Mouse (Mus musculus): ENCODE measurements around the gene Crybg2. TPM values are rescaled to one million over a fixed set of nuclear protein-coding genes. Genes with fewer than 3 reads are reported as not detected.

Crybg2 gene
- polyA plus RNA-seq (2015; fragmentation: Nextera tagmentation; extraction: Ambion mirVana) = 17.9 and 22.5 TPM in 2 replicates

DNA sequence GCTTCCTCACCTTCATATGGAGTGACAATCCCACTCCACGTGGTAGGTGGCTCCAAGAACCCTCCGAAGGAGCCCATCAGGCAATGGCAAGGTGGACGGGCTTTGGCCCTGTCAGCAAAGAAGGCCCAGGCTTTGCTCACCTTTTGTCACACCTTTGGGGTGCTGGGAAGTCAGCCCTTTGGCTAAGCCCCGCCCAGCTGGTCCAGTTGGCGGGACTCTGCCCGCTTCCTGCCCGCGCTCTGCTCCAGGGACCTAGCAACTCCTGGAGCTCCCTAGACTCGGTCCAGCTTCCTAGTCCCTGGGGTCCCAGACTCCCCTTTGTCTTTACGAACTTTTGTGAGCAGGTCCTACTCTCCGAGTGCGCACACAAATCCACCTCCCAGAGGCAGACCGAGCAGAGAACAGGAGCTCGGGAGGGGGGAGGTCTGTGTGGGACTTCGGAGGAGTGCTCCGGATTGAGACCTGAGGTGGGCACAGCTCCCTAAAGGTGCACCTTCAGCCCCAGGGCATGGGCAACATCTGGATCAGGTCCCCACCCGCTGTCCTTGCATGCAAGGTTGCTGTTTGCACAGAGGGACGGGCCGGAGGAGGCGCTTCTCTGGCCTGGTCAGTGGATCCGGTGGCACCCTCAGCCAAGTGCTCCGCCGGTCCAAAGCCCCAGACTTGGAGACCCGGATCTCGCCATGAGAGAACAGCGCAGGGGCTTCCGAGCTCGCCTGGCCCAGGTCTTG is at the start of gene Crybg2:
Gene Crybg2 (plus strand): TSS at position 681 of the 731 bp plus-strand sequence.
- H3K4me1 ChIP-seq (replicated peaks; ENCODE audit: control insufficient read depth, insufficient read depth, low read length) = peaks cover 5% of the 10 kb centered on the region; the same call in 1 of the 2 replicates
- peak within 1 kb of the TSS; percentile 23 for H3K9ac ChIP-seq (ENCODE audit: low read depth, low read length)
- H3K4me3 ChIP-seq (ENCODE audit: low read depth, low read length) = no peak within 1 kb of the TSS
- no peak for TF ChIP-seq CTCF (IDR thresholded peaks at IDR 0.05; ENCODE audit: low read depth)
- peak within 1 kb of the TSS; percentile 48 for H3K4me2 ChIP-seq (replicated peaks; ENCODE audit: low read depth)
- H3K27me3 ChIP-seq (replicated peaks; ENCODE audit: control insufficient read depth, insufficient read depth, low read length) = no peaks in the 10 kb centered on the region
- no peaks in the 10 kb centered on the region for H3K36me3 ChIP-seq (ENCODE audit: control insufficient read depth, insufficient read depth)
- ATAC-seq = no peak
- peak within 1 kb of the TSS; percentile 92 for H3K27ac ChIP-seq (ENCODE audit: low read depth, low read length)
- no peaks in the 10 kb centered on the region for H3K9me3 ChIP-seq (ENCODE audit: control insufficient read depth)
- 45% methylated on average over 28 of the region's 28 CpGs for WGBS

DNA sequence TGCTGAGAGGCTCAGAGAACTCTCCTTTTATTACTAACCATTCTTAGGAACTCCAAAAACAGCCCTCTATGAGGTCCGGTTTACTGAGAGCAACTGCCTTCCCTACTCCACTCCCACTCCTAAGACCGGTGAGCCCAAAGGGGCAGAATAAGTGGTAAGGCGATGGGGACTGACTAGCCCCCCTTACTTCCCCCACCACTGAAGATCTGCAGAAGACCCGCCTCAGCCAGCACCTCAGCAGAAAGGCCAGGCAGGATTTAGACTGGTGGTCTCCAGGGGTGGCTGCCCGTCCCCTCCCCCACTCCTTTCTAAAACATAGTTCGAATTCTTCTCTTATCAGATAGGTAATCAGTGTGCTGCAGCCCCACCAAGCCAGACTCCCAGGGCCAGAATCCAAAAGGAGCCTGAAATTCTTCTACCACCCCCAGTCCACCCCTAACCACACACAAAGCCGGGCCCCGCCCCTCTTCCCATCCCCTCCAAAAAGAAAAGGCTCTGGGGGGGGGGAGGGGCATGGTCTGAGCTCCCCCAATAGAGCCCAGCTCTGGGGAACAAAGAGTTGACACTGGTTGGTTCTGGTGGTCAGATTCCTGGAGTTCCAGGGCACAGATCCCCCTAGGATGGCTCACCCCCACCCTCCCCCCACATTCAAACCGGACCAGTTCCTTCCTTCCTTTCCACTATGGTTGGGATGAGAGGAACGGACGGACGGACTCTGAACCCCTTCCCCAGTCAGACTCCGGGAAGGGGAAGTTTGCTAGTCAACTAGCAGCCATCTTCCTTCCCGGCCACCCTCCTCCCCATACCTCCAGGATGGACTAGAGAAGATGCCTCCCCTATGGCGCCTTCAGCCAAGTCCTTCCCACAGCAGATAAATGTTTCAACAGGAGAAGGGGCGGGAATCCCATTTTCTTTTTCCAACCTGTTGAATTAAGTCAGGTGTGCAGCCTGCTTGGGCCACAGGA is 48.9 kb upstream of the Crybg2 start:
- H3K36me3 ChIP-seq (ENCODE audit: control insufficient read depth, insufficient read depth) = no peaks in the 10 kb centered on the region
- H3K9me3 ChIP-seq (ENCODE audit: control insufficient read depth) = no peaks in the 10 kb centered on the region
- H3K4me2 ChIP-seq (replicated peaks; ENCODE audit: low read depth) = no peak overlapping the region
- H3K4me3 ChIP-seq (ENCODE audit: low read depth, low read length) = no peak overlapping the region
- H3K4me1 ChIP-seq (replicated peaks; ENCODE audit: control insufficient read depth, insufficient read depth, low read length) = no peaks in the 10 kb centered on the region
- H3K9ac ChIP-seq (ENCODE audit: low read depth, low read length) = no peak overlapping the region
- TF ChIP-seq CTCF (IDR thresholded peaks at IDR 0.05; ENCODE audit: low read depth) = no peak
- no peak overlapping the region for H3K27ac ChIP-seq (ENCODE audit: low read depth, low read length)
- H3K27me3 ChIP-seq (replicated peaks; ENCODE audit: control insufficient read depth, insufficient read depth, low read length) = peaks cover 12% of the 10 kb centered on the region
- WGBS = 24% methylated on average over 16 of the region's 16 CpGs
- ATAC-seq = no peak

DNA sequence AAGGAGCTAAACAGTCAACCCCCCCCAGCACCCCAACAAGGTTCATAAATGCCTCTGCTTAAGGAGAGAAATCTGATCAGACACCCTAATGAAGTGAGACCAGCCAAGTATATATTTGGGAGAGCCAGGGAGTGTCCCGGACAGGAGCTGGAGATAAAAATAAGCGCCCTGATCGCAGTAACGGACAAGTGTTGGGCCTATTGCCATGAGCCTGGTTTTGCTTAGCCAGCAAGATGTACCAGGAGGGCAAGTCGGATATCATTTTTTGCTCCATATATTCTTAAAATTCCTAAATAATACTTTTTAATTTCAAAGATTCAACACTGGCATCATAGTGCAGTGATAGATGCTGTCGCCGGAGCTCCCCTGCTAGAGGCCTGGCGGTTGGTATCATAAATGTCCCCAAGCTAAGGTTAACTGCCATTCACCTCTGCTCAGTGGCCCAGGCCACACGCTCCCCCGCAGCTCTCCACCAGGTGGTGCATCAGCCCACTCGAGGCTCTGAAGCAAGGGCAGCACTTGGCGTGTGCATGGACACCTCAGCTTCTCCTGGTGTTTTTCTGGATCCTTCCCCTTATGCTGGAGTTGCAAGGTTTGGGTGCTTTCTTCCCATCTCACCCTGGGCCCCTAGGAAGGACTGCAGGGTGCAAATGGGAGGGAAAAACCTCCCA is 47.6 kb upstream of the Crybg2 start:
- Histone ChIP-seq H3K4me3 (ENCODE audit: low read depth, low read length) (no peak overlapping the region), H3K4me1 (replicated peaks; ENCODE audit: control insufficient read depth, insufficient read depth, low read length) (peaks cover 3% of the 10 kb centered on the region; the same call in 1 of the 2 replicates), H3K9ac (ENCODE audit: low read depth, low read length) (no peak overlapping the region), H3K36me3 (ENCODE audit: control insufficient read depth, insufficient read depth) (no peaks in the 10 kb centered on the region), H3K9me3 (ENCODE audit: control insufficient read depth) (no peaks in the 10 kb centered on the region), H3K4me2 (replicated peaks; ENCODE audit: low read depth) (no peak overlapping the region), H3K27ac (ENCODE audit: low read depth, low read length) (no peak overlapping the region), H3K27me3 (replicated peaks; ENCODE audit: control insufficient read depth, insufficient read depth, low read length) (peaks cover 25% of the 10 kb centered on the region)
- WGBS = 51% methylated on average over 12 of the region's 12 CpGs
- TF ChIP-seq CTCF (IDR thresholded peaks at IDR 0.05; ENCODE audit: low read depth) = peak; percentile 60
- no peak for ATAC-seq

DNA sequence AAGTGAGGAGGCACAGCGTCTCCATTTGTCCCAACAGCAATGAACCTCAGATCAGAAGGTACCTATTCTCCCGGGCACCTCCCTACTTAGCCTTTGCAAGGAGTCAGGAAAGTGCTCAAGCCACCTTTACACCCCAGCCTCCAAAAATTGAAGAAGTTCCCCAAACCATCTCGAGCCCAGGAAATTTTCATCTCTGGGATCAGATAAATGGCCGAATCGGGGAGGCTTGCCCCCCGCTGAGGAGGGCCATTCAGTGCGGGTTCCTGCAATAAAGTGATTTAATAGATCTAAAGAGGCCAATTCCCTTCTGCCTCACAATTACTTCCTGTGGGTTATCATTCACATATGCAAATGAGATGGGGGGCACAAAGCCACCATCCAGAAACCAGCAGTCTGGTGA is 44.4 kb upstream of the Crybg2 start:
- Histone ChIP-seq H3K36me3 (ENCODE audit: control insufficient read depth, insufficient read depth) (no peaks in the 10 kb centered on the region), H3K27me3 (replicated peaks; ENCODE audit: control insufficient read depth, insufficient read depth, low read length) (peaks cover 49% of the 10 kb centered on the region), H3K4me1 (replicated peaks; ENCODE audit: control insufficient read depth, insufficient read depth, low read length) (peaks cover 3% of the 10 kb centered on the region; the same call in 1 of the 2 replicates), H3K4me2 (replicated peaks; ENCODE audit: low read depth) (no peak overlapping the region), H3K27ac (ENCODE audit: low read depth, low read length) (no peak overlapping the region), H3K9me3 (ENCODE audit: control insufficient read depth) (no peaks in the 10 kb centered on the region), H3K4me3 (ENCODE audit: low read depth, low read length) (no peak overlapping the region), H3K9ac (ENCODE audit: low read depth, low read length) (no peak overlapping the region)
- ATAC-seq = no peak
- WGBS = 13% methylated on average over 7 of the region's 7 CpGs
- no peak for TF ChIP-seq CTCF (IDR thresholded peaks at IDR 0.05; ENCODE audit: low read depth)

DNA sequence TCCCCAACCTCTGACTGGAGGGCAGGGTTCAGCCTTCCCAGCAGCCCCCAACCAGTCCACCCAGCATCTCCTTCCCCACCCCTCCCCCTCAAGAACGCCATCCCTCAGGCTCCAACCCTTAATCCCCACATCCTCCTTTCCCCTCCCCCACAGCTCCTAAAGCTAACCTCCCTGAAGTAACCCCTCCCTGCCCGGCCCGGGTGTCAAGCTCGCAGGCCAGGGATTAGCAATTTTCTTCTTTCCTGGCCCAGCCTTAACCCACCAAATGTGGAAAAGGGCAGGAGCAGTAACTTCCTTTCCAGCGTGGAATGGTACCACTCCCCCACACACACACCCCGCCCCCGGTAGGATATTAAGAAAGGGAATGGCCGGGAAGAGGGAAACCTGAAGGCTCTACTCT is 43.8 kb upstream of the Crybg2 start:
- H3K4me3 ChIP-seq (ENCODE audit: low read depth, low read length) = peak overlapping the region; percentile 17; the same call in 1 of the 2 replicates
- no peaks in the 10 kb centered on the region for H3K9me3 ChIP-seq (ENCODE audit: control insufficient read depth)
- no peaks in the 10 kb centered on the region for H3K36me3 ChIP-seq (ENCODE audit: control insufficient read depth, insufficient read depth)
- H3K9ac ChIP-seq (ENCODE audit: low read depth, low read length) = no peak overlapping the region
- H3K4me2 ChIP-seq (replicated peaks; ENCODE audit: low read depth) = no peak overlapping the region
- H3K27ac ChIP-seq (ENCODE audit: low read depth, low read length) = no peak overlapping the region
- H3K4me1 ChIP-seq (replicated peaks; ENCODE audit: control insufficient read depth, insufficient read depth, low read length) = peaks cover 3% of the 10 kb centered on the region; the same call in 1 of the 2 replicates
- TF ChIP-seq CTCF (IDR thresholded peaks at IDR 0.05; ENCODE audit: low read depth) = no peak
- no peak for ATAC-seq
- 6% methylated on average over 8 of the region's 8 CpGs for WGBS
- peaks cover 49% of the 10 kb centered on the region for H3K27me3 ChIP-seq (replicated peaks; ENCODE audit: control insufficient read depth, insufficient read depth, low read length)
